Mouse (Mus musculus) liver, embryonic 13.5 days (tissue): ENCODE results near the gene Tcte3. TPM values are rescaled to one million over a fixed set of nuclear protein-coding genes. Genes with fewer than 3 reads are reported as not detected.
"Not testable (repeated sequence)": the region's sequence is repeated elsewhere in the genome, so short reads cannot be mapped to it uniquely, and the experiment has no call there.

Experiments
- ATAC-seq: fragments of 200-750 bp; cut with Nextera tagmentation; 2 replicates; pipeline ENCODE4 v1.8.0; 2017; ENCODE audit warnings: low read depth, mild to moderate bottlenecking, moderate number of reproducible peaks, moderate library complexity
- DNase-seq: peaks from one replicate; pipeline ENCODE4 v3.0.0; 2022
- H3K27ac ChIP-seq: fragments of 300-500 bp; sonication (generic); 2 replicates; pipeline ENCODE4 v1.5.1; 2015; ENCODE audit warnings: moderate library complexity, mild to moderate bottlenecking, inconsistent platforms
- H3K27me3 ChIP-seq: fragments of 300-500 bp; sonication (generic); 2 replicates; pipeline ENCODE4 v1.6.1; 2015; ENCODE audit warnings: mild to moderate bottlenecking, inconsistent platforms
- H3K36me3 ChIP-seq: fragments of 300-500 bp; sonication (generic); 2 replicates; pipeline ENCODE4 v1.6.1; 2015; ENCODE audit warnings: mild to moderate bottlenecking, inconsistent platforms
- H3K4me1 ChIP-seq: fragments of 300-500 bp; sonication (generic); replicated peaks from 2 replicates; pipeline ENCODE4 v1.6.1; 2015; ENCODE audit warnings: inconsistent platforms
- H3K4me2 ChIP-seq: fragments of 300-500 bp; sonication (generic); 2 replicates; pipeline ENCODE4 v1.6.1; 2015; ENCODE audit warnings: inconsistent platforms, mild to moderate bottlenecking, moderate library complexity
- H3K4me3 ChIP-seq: fragments of 300-500 bp; sonication (generic); replicated peaks from 2 replicates; pipeline ENCODE4 v1.5.1; 2015; ENCODE audit warnings: mild to moderate bottlenecking, inconsistent platforms
- H3K9ac ChIP-seq: fragments of 300-500 bp; sonication (generic); 2 replicates; pipeline ENCODE4 v1.6.1; 2015; ENCODE audit warnings: mild to moderate bottlenecking, inconsistent platforms
- H3K9me3 ChIP-seq: fragments of 300-500 bp; sonication (generic); replicated peaks from 2 replicates; pipeline ENCODE4 v1.6.1; 2016; ENCODE audit warnings: inconsistent platforms
- WGBS: fragments of 180-500 bp; shearing (Covaris S2); methylation state at CpG from one replicate; pipeline ENCODE4 v1.1.7; 2015; ENCODE audit not compliant: insufficient replicate concordance; 5-methylcytosine and 5-hydroxymethylcytosine counted together
- polyA plus RNA-seq: library from polyadenylated mRNA; unstranded; fragments of >200 nt; fragmentation: Nextera tagmentation; extraction: Ambion mirVana; gene quantifications from 2 replicates; pipeline ENCODE4 v1.2.1, GENCODE M21; 2015

Gene Tcte3
- polyA plus RNA-seq, 1 experiment from 2014 or later = 3.1 TPM

DNA sequence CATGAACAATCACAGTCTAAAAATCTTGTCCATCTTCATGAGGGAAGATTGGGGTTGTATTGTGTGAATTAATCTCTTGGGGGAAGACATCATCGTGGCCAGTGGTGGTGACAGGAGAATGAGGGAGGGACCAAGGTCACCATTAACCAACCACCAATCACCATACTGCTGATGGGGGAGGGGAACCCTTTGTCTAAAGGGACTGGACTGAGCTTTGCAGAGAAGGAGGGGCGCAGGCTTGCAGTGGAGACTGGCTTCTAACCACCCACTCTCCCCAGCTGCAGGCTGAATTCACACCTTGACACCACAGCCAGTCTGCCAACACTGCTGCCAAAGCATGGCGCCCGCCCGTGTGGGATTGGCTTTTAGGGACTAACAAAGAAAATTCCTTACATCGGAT is 24.8 kb upstream of the Tcte3 start:
- no peak overlapping the region for H3K27ac ChIP-seq
- no peak overlapping the region for H3K4me3 ChIP-seq
- peaks cover 22% of the 10 kb centered on the region for H3K36me3 ChIP-seq
- ATAC-seq (peak; percentile 19; the same call in 1 of the 2 replicates), DNase-seq (no peak)
- no peak overlapping the region for H3K4me2 ChIP-seq
- no peaks in the 10 kb centered on the region for H3K27me3 ChIP-seq
- H3K9ac ChIP-seq = no peak overlapping the region
- no peaks in the 10 kb centered on the region for H3K9me3 ChIP-seq
- 60% methylated on average over 6 of the region's 6 CpGs for WGBS
- H3K4me1 ChIP-seq = peaks cover 19% of the 10 kb centered on the region

- DNase-seq (no peak), ATAC-seq (no peak)
- Histone ChIP-seq H3K4me3 (no peak overlapping the region), H3K27me3 (no peaks in the 10 kb centered on the region), H3K4me2 (no peak overlapping the region), H3K4me1 (peaks cover 19% of the 10 kb centered on the region), H3K9ac (no peak overlapping the region), H3K36me3 (peaks cover 25% of the 10 kb centered on the region), H3K27ac (no peak overlapping the region), H3K9me3 (no peaks in the 10 kb centered on the region)
- WGBS = 43% methylated on average over 13 of the region's 13 CpGs
Measured at GRCm38 (mm10) chr17:15065391-15066024, 24.2 kb upstream of the Tcte3 start.

GRCm38 (mm10) chr17:15060356-15060755 is 19.1 kb upstream of the Tcte3 start:
- H3K4me3 ChIP-seq = no peak overlapping the region
- no peaks in the 10 kb centered on the region for H3K9me3 ChIP-seq
- peaks cover 8% of the 10 kb centered on the region for H3K4me1 ChIP-seq
- H3K9ac ChIP-seq = no peak overlapping the region
- no peaks in the 10 kb centered on the region for H3K27me3 ChIP-seq
- ATAC-seq (no peak), DNase-seq (no peak)
- no peak overlapping the region for H3K27ac ChIP-seq
- 82% methylated on average over 6 of the region's 6 CpGs for WGBS
- H3K36me3 ChIP-seq = peaks cover 64% of the 10 kb centered on the region
- no peak overlapping the region for H3K4me2 ChIP-seq

GRCm38 (mm10) chr17:15059646-15060045 is 18.4 kb upstream of the Tcte3 start:
- H3K36me3 ChIP-seq = peaks cover 67% of the 10 kb centered on the region
- no peak for DNase-seq
- WGBS = 87% methylated on average over 14 of the region's 14 CpGs

GRCm38 (mm10) chr17:15058161-15058591 is 16.9 kb upstream of the Tcte3 start:
- H3K27ac ChIP-seq = no peak overlapping the region
- no peaks in the 10 kb centered on the region for H3K27me3 ChIP-seq
- H3K4me2 ChIP-seq = no peak overlapping the region
- H3K9ac ChIP-seq = no peak overlapping the region
- 66% methylated on average over 5 of the region's 5 CpGs for WGBS
- H3K4me1 ChIP-seq = peaks cover 7% of the 10 kb centered on the region
- no peaks in the 10 kb centered on the region for H3K9me3 ChIP-seq
- ATAC-seq = peak; percentile 33; the same call in 1 of the 2 replicates
- no peak for DNase-seq
- H3K36me3 ChIP-seq = peaks cover 62% of the 10 kb centered on the region
- H3K4me3 ChIP-seq = no peak overlapping the region

More at GRCm38 (mm10) chr17:15059646-15060045, 18.4 kb upstream of the Tcte3 start:
- Histone ChIP-seq H3K9ac (no peak overlapping the region), H3K27me3 (no peaks in the 10 kb centered on the region), H3K4me1 (peaks cover 7% of the 10 kb centered on the region), H3K4me3 (no peak overlapping the region), H3K4me2 (no peak overlapping the region), H3K9me3 (no peaks in the 10 kb centered on the region), H3K27ac (no peak overlapping the region)
- ATAC-seq = no peak

- no peak for DNase-seq
- Histone ChIP-seq H3K9ac (no peak overlapping the region), H3K4me2 (no peak overlapping the region), H3K4me1 (peaks cover 7% of the 10 kb centered on the region), H3K27ac (no peak overlapping the region), H3K4me3 (no peak overlapping the region), H3K36me3 (peaks cover 43% of the 10 kb centered on the region), H3K27me3 (no peaks in the 10 kb centered on the region), H3K9me3 (no peaks in the 10 kb centered on the region)
- 65% methylated on average over 4 of the region's 4 CpGs for WGBS
- no peak for ATAC-seq
Measured at GRCm38 (mm10) chr17:15055925-15056324, 14.6 kb upstream of the Tcte3 start.

DNA sequence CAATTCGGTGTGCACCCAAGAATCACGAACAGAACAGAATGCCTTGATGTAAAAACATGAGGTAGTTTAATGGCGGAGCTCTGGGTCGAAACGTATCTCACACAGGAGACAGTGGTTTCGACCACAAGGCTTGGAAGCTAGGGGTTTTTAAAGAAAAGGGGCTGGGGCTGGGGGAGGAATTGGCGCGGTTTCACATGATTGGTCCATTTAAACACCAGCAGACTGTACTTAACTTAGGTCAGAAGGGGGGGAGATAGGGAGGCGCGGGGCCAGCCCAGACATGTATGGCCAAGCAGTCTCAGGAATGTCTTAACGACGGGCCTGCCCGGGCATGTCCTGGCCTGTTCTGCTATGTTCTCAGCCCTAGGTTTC is 12.5 kb upstream of the Tcte3 start:
- peaks cover 26% of the 10 kb centered on the region for H3K36me3 ChIP-seq
- H3K4me2 ChIP-seq, H3K9me3 ChIP-seq, H3K27ac ChIP-seq, DNase-seq, H3K9ac ChIP-seq, H3K4me1 ChIP-seq, ATAC-seq, H3K4me3 ChIP-seq, H3K27me3 ChIP-seq: not testable (repeated sequence)
- 86% methylated on average over 11 of the region's 13 CpGs for WGBS

DNA sequence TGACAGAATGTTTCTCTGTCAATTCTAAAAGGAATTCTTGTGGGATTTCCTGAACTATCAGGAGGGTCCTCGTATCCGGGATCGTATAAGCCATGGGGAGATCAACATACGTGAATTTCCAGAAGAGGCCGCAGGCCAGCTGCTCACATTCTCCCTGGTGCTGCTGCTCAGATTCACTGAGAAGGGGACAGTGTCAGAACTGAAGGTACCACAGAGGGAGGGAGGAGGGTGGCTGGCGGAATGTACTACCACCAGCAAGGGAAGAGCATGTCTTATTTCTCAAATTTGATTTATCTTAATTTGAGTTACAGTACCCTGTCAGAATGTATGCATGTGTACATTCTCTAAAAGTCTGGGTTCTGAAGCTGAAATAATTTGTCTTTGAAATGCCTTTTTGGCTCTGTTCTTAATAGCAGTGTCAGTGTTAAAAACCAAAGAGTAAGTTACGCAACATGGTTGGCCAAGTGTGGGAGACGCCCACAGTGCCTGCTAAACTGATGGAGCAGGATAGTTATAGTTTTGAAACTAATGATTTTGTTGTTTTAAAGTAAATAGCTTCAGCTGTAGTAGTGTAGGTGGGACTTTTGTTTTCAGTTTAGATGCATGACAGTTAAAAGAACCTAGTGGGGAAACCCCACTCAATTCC is 12.0 kb upstream of the Tcte3 start:
- not testable (repeated sequence) for DNase-seq, H3K4me2 ChIP-seq, H3K27me3 ChIP-seq, H3K4me3 ChIP-seq, H3K9ac ChIP-seq, H3K27ac ChIP-seq, H3K9me3 ChIP-seq, H3K4me1 ChIP-seq
- 90% methylated on average over 6 of the region's 8 CpGs for WGBS
- peaks cover 22% of the 10 kb centered on the region for H3K36me3 ChIP-seq
- peak; percentile 42 for ATAC-seq

DNA sequence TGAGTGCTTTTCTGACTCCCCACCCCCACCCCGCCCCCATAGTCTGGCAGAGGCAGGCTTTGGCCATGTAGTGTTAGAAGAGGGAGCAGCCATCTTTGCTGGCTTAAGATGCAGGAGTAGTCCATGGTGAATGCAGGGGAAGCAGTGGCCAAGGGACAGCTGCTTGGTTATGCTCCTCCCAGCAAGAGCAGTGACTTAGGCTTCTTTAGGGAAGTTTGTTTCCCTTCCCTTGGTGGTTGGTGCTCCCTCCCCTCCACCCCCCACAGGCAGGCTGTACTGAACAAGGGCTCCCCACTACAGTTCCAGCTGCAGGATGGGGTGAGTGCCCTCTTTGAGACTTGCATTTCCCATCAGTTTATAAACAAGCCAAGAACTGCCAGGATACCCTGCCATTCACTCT is 11.5 kb upstream of the Tcte3 start:
- WGBS = 67% methylated on average over 1 of the region's 1 CpGs
- not testable (repeated sequence) for H3K27me3 ChIP-seq, H3K9ac ChIP-seq, H3K4me1 ChIP-seq, H3K4me3 ChIP-seq, H3K9me3 ChIP-seq, DNase-seq, H3K4me2 ChIP-seq, H3K27ac ChIP-seq
- 0 out of 2 replicates have a peak, but pooled peaks have one; percentile 29 for ATAC-seq
- peaks cover 18% of the 10 kb centered on the region; the same call in 1 of the 2 replicates for H3K36me3 ChIP-seq

GRCm38 (mm10) chr17:15050338-15050737 is 9.1 kb upstream of the Tcte3 start:
- H3K36me3 ChIP-seq, H3K4me1 ChIP-seq, H3K9me3 ChIP-seq, H3K27me3 ChIP-seq, DNase-seq, H3K4me2 ChIP-seq, H3K27ac ChIP-seq, H3K4me3 ChIP-seq, ATAC-seq, H3K9ac ChIP-seq: not testable (repeated sequence)
- no CpG with 5 or more reads among the region's 1 CpGs for WGBS

DNA sequence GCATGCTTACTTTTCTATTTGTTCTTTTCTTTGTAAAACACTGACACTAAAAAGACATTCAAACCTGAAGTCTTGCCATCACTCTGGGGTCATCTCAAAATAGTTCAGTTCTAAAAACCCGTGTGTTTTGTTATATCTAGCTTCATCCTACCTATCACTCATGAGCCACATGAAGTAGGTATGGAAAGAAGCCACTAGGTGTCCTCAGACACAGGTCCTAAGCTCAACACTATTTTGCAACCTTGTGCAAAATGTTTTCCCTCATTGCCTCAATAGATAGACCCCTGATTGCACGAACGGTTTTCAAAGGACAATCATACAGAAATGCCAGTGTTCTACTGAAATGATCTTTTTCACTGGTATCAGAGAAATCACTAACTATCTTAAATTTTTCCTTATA is 833 bp downstream of the Tcte3 start:
- WGBS = no CpG with 5 or more reads among the region's 3 CpGs
- not testable (repeated sequence) for H3K4me2 ChIP-seq, DNase-seq, H3K4me3 ChIP-seq, H3K27me3 ChIP-seq, H3K27ac ChIP-seq, H3K36me3 ChIP-seq, H3K9me3 ChIP-seq, H3K4me1 ChIP-seq, H3K9ac ChIP-seq
- ATAC-seq = peak; percentile 26; the same call in 1 of the 2 replicates

DNA sequence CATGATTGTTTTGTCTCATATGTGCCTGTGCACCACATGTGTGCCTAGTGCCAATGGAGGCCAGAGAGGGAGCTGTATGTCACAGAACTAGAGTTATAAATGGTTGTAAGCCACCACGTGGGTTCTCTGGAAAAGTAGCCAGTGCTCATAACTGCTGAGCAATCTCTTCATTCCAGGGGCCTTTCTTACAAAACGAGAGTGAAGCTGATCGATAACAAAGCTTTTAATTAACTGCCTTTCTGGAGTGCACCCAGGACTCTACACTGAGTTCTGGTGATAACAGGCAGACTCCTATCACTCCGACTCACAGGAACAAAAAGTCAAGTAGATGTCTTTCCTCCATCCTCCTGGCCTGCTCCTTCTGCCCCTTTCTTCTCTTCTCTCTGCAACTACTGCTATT is 9.9 kb downstream of the Tcte3 start:
- not testable (repeated sequence) for H3K27me3 ChIP-seq, DNase-seq, H3K4me1 ChIP-seq, H3K9me3 ChIP-seq, H3K9ac ChIP-seq, H3K4me2 ChIP-seq, H3K27ac ChIP-seq, H3K4me3 ChIP-seq, H3K36me3 ChIP-seq
- no CpG with 5 or more reads among the region's 4 CpGs for WGBS
- peak; percentile 83 for ATAC-seq
